Mouse (Mus musculus) MEL (cell line): ENCODE data around the gene Frs2. TPM values are rescaled to one million over a fixed set of nuclear protein-coding genes. Genes with fewer than 3 reads are reported as not detected.

Experiments used
- DNase-seq: peaks from one replicate; pipeline ENCODE4 v3.0.0; 2011; ENCODE audit warnings: low read depth, low spot score
- H3K27ac ChIP-seq: 2 replicates; pipeline ENCODE4 v1.5.1; 2012; ENCODE audit warnings: low read depth, mild to moderate bottlenecking, control low read depth, low read length, moderate library complexity; ENCODE audit not compliant: control insufficient read depth
- H3K27me3 ChIP-seq, 2 experiments: fragments of 150-350 bp in 1 of 2; sonication (generic) in 1 of 2; 2 replicates each; pipeline ENCODE4 v1.6.1; 2012; ENCODE audit warnings: low read length in 2 of 2, mild to moderate bottlenecking in 2 of 2, improper control_type of control experiment in 1 of 2, moderate library complexity in 1 of 2; ENCODE audit not compliant: insufficient read depth in 2 of 2, control insufficient read depth in 1 of 2
- H3K36me3 ChIP-seq, 2 experiments: 2 replicates each; pipeline ENCODE4 v1.6.1; 2012 to 2014; ENCODE audit warnings: low read length in 2 of 2, improper control_type of control experiment in 1 of 2, inconsistent platforms in 1 of 2, mild to moderate bottlenecking in 1 of 2; ENCODE audit not compliant: insufficient read depth in 2 of 2, control insufficient read depth in 1 of 2
- H3K4me1 ChIP-seq, 2 experiments: fragments of 150-350 bp in 1 of 2; sonication (generic) in 1 of 2; 2 replicates each; pipeline ENCODE4 v1.6.1; 2012; ENCODE audit warnings: low read length in 2 of 2, improper control_type of control experiment in 1 of 2, mild to moderate bottlenecking in 1 of 2; ENCODE audit not compliant: insufficient read depth in 2 of 2, control insufficient read depth in 1 of 2
- H3K4me3 ChIP-seq, 2 experiments: fragments of 150-350 bp in 1 of 2; sonication (generic) in 1 of 2; 2 replicates each; pipeline ENCODE4 v1.5.1; 2012; ENCODE audit warnings: low read depth in 2 of 2, low read length in 2 of 2, mild to moderate bottlenecking in 2 of 2, moderate library complexity in 2 of 2, control low read depth in 1 of 2, improper control_type of control experiment in 1 of 2; ENCODE audit not compliant: control insufficient read depth in 1 of 2, insufficient read depth in 1 of 2
- H3K79me2 ChIP-seq: 2 replicates; pipeline ENCODE4 v1.6.1; 2012; ENCODE audit warnings: mild to moderate bottlenecking, low read length, moderate library complexity; ENCODE audit not compliant: control insufficient read depth, poor library complexity, insufficient read depth
- H3K9ac ChIP-seq: 2 replicates; pipeline ENCODE4 v1.6.1; 2012; ENCODE audit warnings: low read depth, mild to moderate bottlenecking, control low read depth, low read length, moderate library complexity; ENCODE audit not compliant: control insufficient read depth, poor library complexity, severe bottlenecking
- H3K9me3 ChIP-seq: fragments of 150-350 bp; sonication (generic); replicated peaks from 2 replicates; pipeline ENCODE4 v1.6.1; 2012; ENCODE audit warnings: mild to moderate bottlenecking, low read length, improper control_type of control experiment, moderate library complexity; ENCODE audit not compliant: insufficient read depth
- BHLHE40 ChIP-seq: IDR thresholded peaks from 2 replicates; pipeline ENCODE4 v1.6.1; 2012; ENCODE audit warnings: low read depth, mild to moderate bottlenecking, inconsistent platforms, low read length, improper control_type of control experiment, borderline replicate concordance
- CHD1 ChIP-seq: IDR thresholded peaks from 2 replicates; pipeline ENCODE4 v1.6.1; 2012; ENCODE audit warnings: low read depth, mild to moderate bottlenecking, inconsistent platforms, low read length, improper control_type of control experiment
- CHD2 ChIP-seq: IDR thresholded peaks from 2 replicates; pipeline ENCODE4 v1.6.1; 2011; ENCODE audit warnings: low read length, improper control_type of control experiment
- CTCF ChIP-seq, 3 experiments: IDR thresholded peaks in 2 of 3; conservative IDR thresholded peaks in 1 of 3; 2 replicates each; pipeline ENCODE4 v1.5.1; 2011 to 2012; ENCODE audit warnings: low read length in 3 of 3, low read depth in 2 of 3, mild to moderate bottlenecking in 2 of 3, improper control_type of control experiment in 1 of 3, inconsistent platforms in 1 of 3, mixed read lengths in 1 of 3, moderate library complexity in 1 of 3; ENCODE audit not compliant: control insufficient read depth in 1 of 3, insufficient read depth in 1 of 3, poor library complexity in 1 of 3, severe bottlenecking in 1 of 3
- GABPA ChIP-seq: IDR thresholded peaks from 2 replicates; pipeline ENCODE4 v1.6.1; 2012; ENCODE audit warnings: low read depth, mild to moderate bottlenecking, inconsistent platforms, low read length, improper control_type of control experiment, moderate library complexity
- MXI1 ChIP-seq: IDR thresholded peaks from 2 replicates; pipeline ENCODE4 v1.6.1; 2011; ENCODE audit warnings: mild to moderate bottlenecking, low read depth, low read length, improper control_type of control experiment
- MYC ChIP-seq: IDR thresholded peaks from 2 replicates; pipeline ENCODE4 v1.6.1; 2011; ENCODE audit warnings: low read depth, mild to moderate bottlenecking, low read length, improper control_type of control experiment, moderate library complexity
- POLR2AphosphoS2 ChIP-seq: IDR thresholded peaks from 2 replicates; pipeline ENCODE4 v1.6.1; 2011; ENCODE audit warnings: low read length, improper control_type of control experiment
- RAD21 ChIP-seq: IDR thresholded peaks from 2 replicates; pipeline ENCODE4 v1.6.1; 2011; ENCODE audit warnings: mild to moderate bottlenecking, low read depth, low read length, improper control_type of control experiment
- TBP ChIP-seq: IDR thresholded peaks from 2 replicates; pipeline ENCODE4 v1.8.0; 2011; ENCODE audit warnings: low read depth, low read length, improper control_type of control experiment
- UBTF ChIP-seq: IDR thresholded peaks from 2 replicates; pipeline ENCODE4 v1.6.1; 2012; ENCODE audit warnings: low read depth, mild to moderate bottlenecking, inconsistent platforms, low read length, improper control_type of control experiment, moderate library complexity, borderline replicate concordance; ENCODE audit not compliant: insufficient read depth
- USF1 ChIP-seq: IDR thresholded peaks from 2 replicates; pipeline ENCODE4 v1.6.1; 2014; ENCODE audit warnings: low read depth, mild to moderate bottlenecking, inconsistent platforms, low read length, improper control_type of control experiment, moderate library complexity
- USF2 ChIP-seq, 2 experiments: IDR thresholded peaks; 2 replicates each; pipeline ENCODE4 v1.6.1; 2011 to 2012; ENCODE audit warnings: improper control_type of control experiment in 2 of 2, low read length in 2 of 2, borderline replicate concordance in 1 of 2, inconsistent platforms in 1 of 2, low read depth in 1 of 2, mild to moderate bottlenecking in 1 of 2; ENCODE audit not compliant: insufficient read depth in 1 of 2
- ZC3H11A ChIP-seq: IDR thresholded peaks from 2 replicates; pipeline ENCODE4 v1.6.1; 2012; ENCODE audit warnings: low read depth, mild to moderate bottlenecking, inconsistent platforms, low read length, improper control_type of control experiment
- ZKSCAN1 ChIP-seq: IDR thresholded peaks from 2 replicates; pipeline ENCODE4 v1.6.1; 2012; ENCODE audit warnings: low read depth, mild to moderate bottlenecking, inconsistent platforms, low read length, improper control_type of control experiment, moderate library complexity
- ZNF384 ChIP-seq: IDR thresholded peaks from 2 replicates; pipeline ENCODE4 v1.6.1; 2012; ENCODE audit warnings: low read depth, mild to moderate bottlenecking, inconsistent platforms, low read length, improper control_type of control experiment
- polyA plus RNA-seq, 2 experiments: library from polyadenylated mRNA; stranded (reverse) in 1 of 2; unstranded in 1 of 2; fragments of >175 nt in 1 of 2; fragments of >200 nt in 1 of 2; gene quantifications; 2 replicates each; pipeline versions ENCODE4 v1.2.1 to v1.2.4; 2012; ENCODE audit warnings: low replicate concordance in 2 of 2, low read depth in 1 of 2; ENCODE audit not compliant: insufficient read length in 2 of 2, insufficient read depth in 1 of 2, missing spikeins in 1 of 2
- total RNA-seq: library from RNA; depleted of rRNA; stranded (reverse); fragments of 300-350 nt; gene quantifications from 2 replicates; pipeline ENCODE4 v1.2.3, GENCODE M21; 2012

The Frs2 gene
- total and polyA plus RNA-seq, 3 experiments: 6.7 to 129 (median 11.8) TPM

DNA sequence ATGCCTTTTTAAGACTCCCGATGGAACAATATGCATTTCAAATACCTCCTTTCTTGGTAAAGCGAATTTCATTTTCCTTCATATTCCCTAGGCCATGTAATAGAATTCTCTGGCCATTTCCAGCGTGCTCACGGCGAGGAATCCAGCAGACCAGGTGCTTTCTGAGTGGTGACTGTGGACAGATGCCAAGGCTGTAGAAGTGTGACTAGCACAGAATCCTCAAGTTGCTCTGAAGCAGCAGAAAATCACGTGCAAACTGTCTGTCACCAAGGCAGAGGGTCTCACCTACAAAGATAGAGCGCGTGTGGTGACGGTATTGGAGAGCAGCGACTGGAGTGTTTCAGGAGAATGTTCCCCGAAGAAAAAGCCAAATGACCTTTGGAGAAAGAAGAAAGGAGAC, 11.8 kb upstream of the Frs2 start:
- TF ChIP-seq BHLHE40 (no peak), ZKSCAN1 (no peak), MXI1 (no peak), UBTF (no peak), GABPA (no peak), CHD2 (no peak)
- H3K9ac ChIP-seq: no peak overlapping the region
- H3K27me3 ChIP-seq: peaks cover 0 to 7% of the 10 kb centered on the region in 2 experiments
- H3K4me1 ChIP-seq: no peaks in the 10 kb centered on the region
- H3K79me2 ChIP-seq: no peaks in the 10 kb centered on the region
- H3K36me3 ChIP-seq: no peaks in the 10 kb centered on the region
- no peak overlapping the region for H3K4me3 ChIP-seq
- no peak for DNase-seq
- H3K9me3 ChIP-seq: no peaks in the 10 kb centered on the region
- H3K27ac ChIP-seq: no peak overlapping the region

DNA sequence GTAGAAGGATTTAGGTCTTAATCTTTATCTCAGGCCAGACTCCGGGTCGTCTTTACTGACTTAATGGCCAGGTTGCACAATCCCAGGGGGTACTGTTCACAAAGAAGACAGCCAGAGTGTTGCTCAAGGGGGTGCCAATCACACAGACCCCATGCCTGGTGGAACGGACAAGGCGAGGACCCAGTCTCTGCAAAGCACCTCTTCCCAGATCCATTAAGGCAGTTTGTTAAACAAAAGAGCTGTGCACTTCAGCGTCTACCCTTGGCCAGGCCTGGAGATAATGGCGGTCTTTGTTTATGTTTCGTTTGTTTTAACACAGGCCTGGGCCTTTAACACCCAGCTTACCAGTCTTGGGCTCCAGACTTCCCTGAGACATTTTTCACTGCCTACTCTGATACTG, 3.9 kb upstream of the Frs2 start:
- H3K27ac ChIP-seq: no peak overlapping the region
- H3K36me3 ChIP-seq: peaks cover 0 to 2% of the 10 kb centered on the region in 2 experiments; a peak in 1 of 4 replicates
- peaks cover 0 to 2% of the 10 kb centered on the region in 2 experiments; a peak in 2 of 4 replicates for H3K4me1 ChIP-seq
- no peaks in the 10 kb centered on the region for H3K9me3 ChIP-seq
- H3K9ac ChIP-seq: no peak overlapping the region
- peaks cover 9% of the 10 kb centered on the region for H3K79me2 ChIP-seq
- H3K27me3 ChIP-seq: no peaks in the 10 kb centered on the region; a peak in 2 of 4 replicates
- no peak for DNase-seq
- H3K4me3 ChIP-seq: no peak overlapping the region
- TF ChIP-seq ZNF384 (no peak), CHD1 (no peak), CTCF (IDR thresholded peaks at IDR 0.05 in 2 of 3, conservative IDR thresholded peaks at IDR 0.05 in 1 of 3; ENCODE audit: control insufficient read depth in 1 of 3, insufficient read depth in 1 of 3, low read depth in 2 of 3, low read length in 3 of 3, poor library complexity in 1 of 3, severe bottlenecking in 1 of 3) (no peak), USF1 (no peak), POLR2AphosphoS2 (no peak), USF2 (IDR thresholded peaks at IDR 0.05; ENCODE audit: borderline replicate concordance in 1 of 2, insufficient read depth in 1 of 2, low read depth in 1 of 2, low read length in 2 of 2) (no peak), CHD2 (no peak), ZC3H11A (no peak), RAD21 (no peak), MYC (no peak), TBP (no peak)
